In genomic region chr15:103018636-103019035, GRCm38 (mm10) we compare ENCODE assay signal across 15 mouse cellular contexts. TPM values are rescaled to one million over a fixed set of nuclear protein-coding genes. Genes with fewer than 3 reads are reported as not detected.
A peak's percentile ranks its signal among the peaks of the same experiment; 100 is the strongest.
DNase-seq lines count a peak whose midpoint lies in the region; ATAC-seq lines count a peak whose summit lies in the region.
"Had no signal": no experiment of that assay in that cellular context is flagged by ENCODE, and none has a peak within 500 bp of the region (broad histone marks: within the 10 kb centered on the region; RNA-seq: fewer than 3 reads in every experiment).

Gene Hoxc4 (plus strand): TSS chr15:103018934.

- peak within 1 kb of the TSS; percentile 99 for H3K27ac ChIP-seq in neural tube, embryonic 11.5 days (ENCODE audit: low read depth, low read length)
- 0 out of 2 replicates have a peak within 1 kb of the TSS, but pooled peaks have one; percentile 14 for H3K27ac ChIP-seq in hindbrain, embryonic 14.5 days
- H3K27ac ChIP-seq in neural tube, embryonic 12.5 days, result peak within 1 kb of the TSS; percentile 69
- H3K27ac ChIP-seq: forebrain, embryonic 10.5 days; heart, embryonic 13.5 days; left cerebral cortex, adult 2 months; limb, embryonic 15.5 days; lung, embryonic 15.5 days had no signal

- WGBS in neural tube, embryonic 11.5 days, result 5% methylated on average over 9 of the region's 9 CpGs
- 7% methylated on average over 9 of the region's 9 CpGs for WGBS in hindbrain, embryonic 14.5 days
- 5% methylated on average over 9 of the region's 9 CpGs for WGBS in neural tube, embryonic 12.5 days

- peak within 1 kb of the TSS; percentile 99 for H3K4me2 ChIP-seq in neural tube, embryonic 11.5 days (ENCODE audit: low read depth)
- peak within 1 kb of the TSS; percentile 52 for H3K4me2 ChIP-seq in hindbrain, embryonic 14.5 days (replicated peaks)
- peak within 1 kb of the TSS; percentile 86 for H3K4me2 ChIP-seq in neural tube, embryonic 12.5 days (replicated peaks)
- H3K4me2 ChIP-seq: heart, embryonic 13.5 days; limb, embryonic 15.5 days; lung, embryonic 15.5 days had no signal

- peak; percentile 33; the same call in 1 of the 2 replicates for ATAC-seq in neural tube, embryonic 11.5 days (ENCODE audit: insufficient read depth, low FRiP score, low TSS enrichment)
- no peak for ATAC-seq in hindbrain, embryonic 14.5 days (ENCODE audit: low FRiP score)
- no peak for ATAC-seq in neural tube, embryonic 12.5 days (ENCODE audit: low FRiP score, low read depth)

- peak; percentile 54 for DNase-seq in neural tube, embryonic 11.5 days (ENCODE audit: low spot score)
- DNase-seq in neural tube, embryonic 10.5 days (ENCODE audit: extremely low spot score, low spot score), result no peak
- DNase-seq in hindbrain, embryonic 14.5 days (ENCODE audit: low spot score), result no peak
- DNase-seq in testis, postnatal 14 days (ENCODE audit: low spot score), result no peak
- no peak for DNase-seq in cerebellum, adult 8-10 months
- DNase-seq in ovary, postnatal 36 days (ENCODE audit: low spot score), result no peak
- DNase-seq: cerebellum, adult 9-10 months; gastrocnemius, postnatal 36 days had no signal

- H3K36me3 ChIP-seq in neural tube, embryonic 11.5 days (ENCODE audit: control insufficient read depth, insufficient read depth, low read length), result no peaks in the 10 kb centered on the region
- no peaks in the 10 kb centered on the region for H3K36me3 ChIP-seq in hindbrain, embryonic 14.5 days (replicated peaks; ENCODE audit: control insufficient read depth, insufficient read depth)
- no peaks in the 10 kb centered on the region for H3K36me3 ChIP-seq in neural tube, embryonic 12.5 days
- H3K36me3 ChIP-seq: forebrain, embryonic 10.5 days; heart, embryonic 13.5 days; limb, embryonic 15.5 days; lung, embryonic 15.5 days had no signal

- H3K4me1 ChIP-seq in neural tube, embryonic 11.5 days (ENCODE audit: control insufficient read depth, insufficient read depth, low read length), result peaks cover 52% of the 10 kb centered on the region
- H3K4me1 ChIP-seq in hindbrain, embryonic 14.5 days (replicated peaks; ENCODE audit: control insufficient read depth, insufficient read depth, low read length), result 0 out of 2 replicates have a peak, but pooled peaks cover 4% of the 10 kb centered on the region
- H3K4me1 ChIP-seq in neural tube, embryonic 12.5 days, result peaks cover 90% of the 10 kb centered on the region

- no peaks in the 10 kb centered on the region for H3K27me3 ChIP-seq in neural tube, embryonic 11.5 days (ENCODE audit: control insufficient read depth, insufficient read depth, low read length)
- peaks cover 100% of the 10 kb centered on the region for H3K27me3 ChIP-seq in hindbrain, embryonic 14.5 days (ENCODE audit: control insufficient read depth, insufficient read depth, low read length)
- H3K27me3 ChIP-seq in neural tube, embryonic 12.5 days (replicated peaks), result no peaks in the 10 kb centered on the region

- H3K9ac ChIP-seq in neural tube, embryonic 11.5 days (ENCODE audit: low read length), result peak within 1 kb of the TSS; percentile 90
- no peak within 1 kb of the TSS for H3K9ac ChIP-seq in hindbrain, embryonic 14.5 days
- H3K9ac ChIP-seq in neural tube, embryonic 12.5 days, result peak within 1 kb of the TSS; percentile 90
- H3K9ac ChIP-seq: heart, embryonic 13.5 days; limb, embryonic 15.5 days; lung, embryonic 15.5 days had no signal

- H3K4me3 ChIP-seq in neural tube, embryonic 11.5 days (ENCODE audit: low read depth, low read length), result peak within 1 kb of the TSS; percentile 61
- H3K4me3 ChIP-seq in hindbrain, embryonic 14.5 days (replicated peaks; ENCODE audit: low read length), result no peak within 1 kb of the TSS
- peak within 1 kb of the TSS; percentile 37 for H3K4me3 ChIP-seq in neural tube, embryonic 12.5 days
- H3K4me3 ChIP-seq: forebrain, embryonic 10.5 days; heart, embryonic 13.5 days; left cerebral cortex, adult 2 months; limb, embryonic 15.5 days; lung, embryonic 15.5 days had no signal

- H3K9me3 ChIP-seq in neural tube, embryonic 11.5 days (ENCODE audit: control insufficient read depth, low read length), result no peaks in the 10 kb centered on the region
- no peaks in the 10 kb centered on the region for H3K9me3 ChIP-seq in hindbrain, embryonic 14.5 days (ENCODE audit: control insufficient read depth, low read length)
- no peaks in the 10 kb centered on the region for H3K9me3 ChIP-seq in neural tube, embryonic 12.5 days
- H3K9me3 ChIP-seq: forebrain, embryonic 10.5 days; heart, embryonic 13.5 days; limb, embryonic 15.5 days; lung, embryonic 15.5 days had no signal

RNA-seq across cellular contexts. Expression of gene Hoxc4, which starts in this region (rescaled TPM):
- 62.6 and 67.3 TPM in 2 replicates for polyA plus RNA-seq in neural tube, embryonic 11.5 days (2014; fragmentation: Nextera tagmentation; extraction: Ambion mirVana)
- 74.9 and 90.0 TPM in 2 replicates for polyA plus RNA-seq in hindbrain, embryonic 14.5 days (2014; fragmentation: Nextera tagmentation; extraction: Ambion mirVana)
- 69.5 and 77.4 TPM in 2 replicates for polyA plus RNA-seq in neural tube, embryonic 12.5 days (2016; fragmentation: Nextera tagmentation; extraction: Ambion mirVana)
- polyA plus RNA-seq: forebrain, embryonic 10.5 days; frontal cortex, adult 2 months had no signal

Comparison
In these comparisons a context has a peak if more than half of its experiments do, and no peak if none do; other contexts are left out.
1. H3K27ac ChIP-seq: peak in every context shown above with its lines; median percentile 99 in neural tube, embryonic 11.5 days; 69 in neural tube, embryonic 12.5 days; 14 in hindbrain, embryonic 14.5 days.